Mouse (Mus musculus): Measurements from ENCODE around the gene Rhcg. TPM values are rescaled to one million over a fixed set of nuclear protein-coding genes. Genes with fewer than 3 reads are reported as not detected.

The Rhcg gene
- total and polyA plus RNA-seq, 3 experiments = not detected

DNA sequence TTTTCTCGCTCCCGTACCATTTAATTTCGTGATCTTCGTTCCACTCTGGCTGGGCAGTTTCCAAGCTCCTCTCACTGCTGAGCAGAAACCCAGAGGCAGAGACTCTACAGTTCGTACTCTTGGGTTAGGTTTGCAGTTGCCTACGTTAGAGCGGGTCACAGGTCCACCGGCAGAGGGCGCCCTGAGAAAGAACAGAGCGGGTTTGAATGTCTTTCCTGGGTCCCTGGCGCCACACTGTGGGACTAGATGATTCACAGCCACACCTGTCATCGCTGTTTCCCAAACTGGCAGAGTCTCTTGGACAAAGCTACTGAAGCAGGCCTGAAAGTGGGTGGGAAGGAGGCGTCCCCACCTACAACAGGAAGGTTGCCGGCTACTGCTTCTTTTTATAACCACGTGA lies 70.4 kb downstream of the Rhcg start:
- no peak for ATAC-seq (ENCODE audit: extremely low read depth, insufficient number of reproducible peaks, low FRiP score, poor library complexity, severe bottlenecking)
- TF ChIP-seq GATA2 (IDR thresholded peaks at IDR 0.05; ENCODE audit: borderline replicate concordance, low read depth, low read length) (no peak), CTCF (IDR thresholded peaks at IDR 0.05; ENCODE audit: low read depth, low read length) (peak; percentile 54)
- Histone ChIP-seq H3K4me1 (ENCODE audit: insufficient read depth, low read depth, low read length) (no peaks in the 10 kb centered on the region), H3K27me3 (ENCODE audit: insufficient read depth, low read length) (peaks cover 24% of the 10 kb centered on the region), H3K9me3 (replicated peaks) (no peaks in the 10 kb centered on the region), H3K36me3 (replicated peaks) (no peaks in the 10 kb centered on the region), H3K4me3 (ENCODE audit: low read depth, low read length) (no peak overlapping the region)
- peak; percentile 27 for DNase-seq (ENCODE audit: low spot score)

DNA sequence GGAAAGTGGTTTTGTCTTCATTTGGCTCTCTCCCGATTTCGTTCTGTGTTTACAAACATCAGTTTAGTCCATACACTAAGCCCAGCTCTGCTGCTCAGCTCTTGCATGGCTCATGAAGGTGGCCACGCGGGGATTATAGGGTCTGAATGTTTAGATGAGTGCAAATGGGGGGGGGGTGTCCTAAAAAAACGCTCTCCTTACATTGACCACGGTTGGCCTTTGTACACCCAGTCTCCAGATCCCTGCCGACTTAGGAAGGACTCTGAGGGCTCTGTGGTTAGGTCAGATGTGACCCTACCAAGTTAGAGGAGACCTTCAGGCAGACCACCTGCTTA lies 72.4 kb downstream of the Rhcg start:
- TF ChIP-seq TAL1 (conservative IDR thresholded peaks at IDR 0.05; ENCODE audit: low read depth, low read length) = no peak
- Histone ChIP-seq H3K9me3 (replicated peaks) (no peaks in the 10 kb centered on the region), H3K36me3 (replicated peaks) (no peaks in the 10 kb centered on the region), H3K27me3 (ENCODE audit: insufficient read depth, low read length) (peaks cover 24% of the 10 kb centered on the region), H3K4me1 (ENCODE audit: insufficient read depth, low read depth, low read length) (no peaks in the 10 kb centered on the region), H3K4me3 (ENCODE audit: low read depth, low read length) (no peak overlapping the region)
- ATAC-seq (ENCODE audit: extremely low read depth, insufficient number of reproducible peaks, low FRiP score, poor library complexity, severe bottlenecking) (no peak), DNase-seq (ENCODE audit: low spot score) (no peak)

DNA sequence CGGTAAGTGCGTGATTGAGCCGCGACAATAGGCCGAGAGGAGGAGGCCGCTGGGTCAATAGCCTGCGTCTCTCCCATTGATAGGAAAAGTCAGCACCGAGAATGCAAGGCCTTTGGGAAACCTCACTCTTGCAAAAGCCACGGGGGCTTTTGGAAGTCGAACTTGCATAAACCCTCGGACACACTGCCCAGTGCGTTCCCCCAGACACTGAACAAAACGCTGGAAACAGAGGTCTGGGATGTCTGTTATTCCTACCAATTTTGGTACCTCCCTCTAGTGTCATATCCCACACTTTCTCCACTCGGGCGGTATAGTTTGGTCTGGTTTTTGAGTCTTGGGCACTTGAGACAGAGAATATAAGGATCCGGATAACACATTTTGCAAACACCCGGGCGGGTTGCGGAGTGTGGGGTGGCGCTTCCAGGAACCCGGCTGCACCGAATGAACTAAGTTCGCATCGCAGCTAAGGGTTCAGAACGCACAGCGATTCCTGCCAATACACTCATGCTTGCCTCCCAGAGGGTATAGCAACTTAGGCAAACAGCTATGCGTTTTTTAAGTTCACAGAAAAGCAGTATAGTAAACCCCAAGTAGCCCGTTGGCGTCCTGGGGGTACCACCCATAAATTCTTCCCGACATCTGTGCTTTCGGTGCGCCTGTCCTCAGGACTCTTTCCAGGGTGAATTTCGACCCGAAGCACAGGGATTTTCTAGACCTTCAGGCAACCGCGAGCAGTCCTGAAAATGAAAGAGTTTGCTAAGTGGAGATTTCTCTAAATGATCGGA lies 73.0 kb downstream of the Rhcg start:
- Histone ChIP-seq H3K4me3 (ENCODE audit: low read depth, low read length) (no peak overlapping the region), H3K4me1 (ENCODE audit: insufficient read depth, low read depth, low read length) (no peaks in the 10 kb centered on the region), H3K9me3 (replicated peaks) (no peaks in the 10 kb centered on the region), H3K27me3 (ENCODE audit: insufficient read depth, low read length) (peaks cover 20% of the 10 kb centered on the region), H3K36me3 (replicated peaks) (no peaks in the 10 kb centered on the region)
- TF ChIP-seq POLR2AphosphoS5 (IDR thresholded peaks at IDR 0.05; ENCODE audit: insufficient replicate concordance, low read depth, low read length) (no peak), GATA1 (IDR thresholded peaks at IDR 0.05; ENCODE audit: borderline replicate concordance, low read length) (no peak), GATA2 (IDR thresholded peaks at IDR 0.05; ENCODE audit: borderline replicate concordance, low read depth, low read length) (no peak), TAL1 (conservative IDR thresholded peaks at IDR 0.05; ENCODE audit: low read depth, low read length) (no peak), CTCF (IDR thresholded peaks at IDR 0.05; ENCODE audit: low read depth, low read length) (no peak)
- no peak for DNase-seq (ENCODE audit: low spot score)
- no peak for ATAC-seq (ENCODE audit: extremely low read depth, insufficient number of reproducible peaks, low FRiP score, poor library complexity, severe bottlenecking)

Other genes with a start within 250 kb of the Rhcg start
- not detected in 2 replicates for gene Rlbp1, start 230.6 kb downstream of the Rhcg start, total RNA-seq (2014; fragmentation: Nextera tagmentation)
- not detected in 2 replicates for gene Rlbp1, start 230.6 kb downstream of the Rhcg start, total RNA-seq (2017)
- gene Rlbp1, start 230.6 kb downstream of the Rhcg start, polyA plus RNA-seq (2012) = not detected in 2 replicates
- gene Fanci, start 225.7 kb downstream of the Rhcg start, total RNA-seq (2014; fragmentation: Nextera tagmentation) = 14.9 and 24.2 TPM in 2 replicates
- 27.8 and 28.6 TPM in 2 replicates for gene Fanci, start 225.7 kb downstream of the Rhcg start, total RNA-seq (2017)
- gene Fanci, start 225.7 kb downstream of the Rhcg start, polyA plus RNA-seq (2012) = 0.41 and 0.63 TPM in 2 replicates
- gene Polg, start 151.3 kb downstream of the Rhcg start, total RNA-seq (2014; fragmentation: Nextera tagmentation) = 40.6 and 42.5 TPM in 2 replicates
- gene Polg, start 151.3 kb downstream of the Rhcg start, total RNA-seq (2017) = 140 and 152 TPM in 2 replicates
- 87.4 and 92.9 TPM in 2 replicates for gene Polg, start 151.3 kb downstream of the Rhcg start, polyA plus RNA-seq (2012)
- gene Ticrr, start 42.5 kb upstream of the Rhcg start, total RNA-seq (2014; fragmentation: Nextera tagmentation) = 69.3 and 74.3 TPM in 2 replicates
- 16.7 and 21.3 TPM in 2 replicates for gene Ticrr, start 42.5 kb upstream of the Rhcg start, total RNA-seq (2017)
- gene Ticrr, start 42.5 kb upstream of the Rhcg start, polyA plus RNA-seq (2012) = 13.1 and 13.6 TPM in 2 replicates
- gene Kif7, start 98.1 kb upstream of the Rhcg start, total RNA-seq (2014; fragmentation: Nextera tagmentation) = 2.6 and 2.7 TPM in 2 replicates
- 4.2 and 4.4 TPM in 2 replicates for gene Kif7, start 98.1 kb upstream of the Rhcg start, total RNA-seq (2017)
- 17.6 and 19.9 TPM in 2 replicates for gene Kif7, start 98.1 kb upstream of the Rhcg start, polyA plus RNA-seq (2012)
- gene Plin1, start 115.2 kb upstream of the Rhcg start, total RNA-seq (2014; fragmentation: Nextera tagmentation) = not detected in 2 replicates
- 0.16 TPM in 1 of 2 replicates, not detected in the other for gene Plin1, start 115.2 kb upstream of the Rhcg start, total RNA-seq (2017)
- not detected in 2 replicates for gene Plin1, start 115.2 kb upstream of the Rhcg start, polyA plus RNA-seq (2012)
- gene Pex11a, start 125.5 kb upstream of the Rhcg start, total RNA-seq (2014; fragmentation: Nextera tagmentation) = 6.5 and 7.5 TPM in 2 replicates
- 2.7 and 2.8 TPM in 2 replicates for gene Pex11a, start 125.5 kb upstream of the Rhcg start, total RNA-seq (2017)
- gene Pex11a, start 125.5 kb upstream of the Rhcg start, polyA plus RNA-seq (2012) = 2.9 TPM in 2 replicates
- gene Wdr93, start 125.5 kb upstream of the Rhcg start, total RNA-seq (2014; fragmentation: Nextera tagmentation) = 1.0 and 2.1 TPM in 2 replicates
- gene Wdr93, start 125.5 kb upstream of the Rhcg start, total RNA-seq (2017) = 0.41 and 0.55 TPM in 2 replicates
- gene Wdr93, start 125.5 kb upstream of the Rhcg start, polyA plus RNA-seq (2012) = 0.17 TPM in 1 of 2 replicates, not detected in the other
- gene Mesp1, start 176.1 kb upstream of the Rhcg start, total RNA-seq (2014; fragmentation: Nextera tagmentation) = not detected in 2 replicates
- gene Mesp1, start 176.1 kb upstream of the Rhcg start, total RNA-seq (2017) = not detected in 2 replicates
- gene Mesp1, start 176.1 kb upstream of the Rhcg start, polyA plus RNA-seq (2012) = not detected in 2 replicates
- gene Mesp2, start 193.1 kb upstream of the Rhcg start, total RNA-seq (2014; fragmentation: Nextera tagmentation) = not detected in 2 replicates
- gene Mesp2, start 193.1 kb upstream of the Rhcg start, total RNA-seq (2017) = 0.17 TPM in 1 of 2 replicates, not detected in the other
- not detected in 2 replicates for gene Mesp2, start 193.1 kb upstream of the Rhcg start, polyA plus RNA-seq (2012)
- not detected in 2 replicates for gene Anpep, start 243.4 kb upstream of the Rhcg start, total RNA-seq (2014; fragmentation: Nextera tagmentation)
- 0.29 and 0.66 TPM in 2 replicates for gene Anpep, start 243.4 kb upstream of the Rhcg start, total RNA-seq (2017)
- gene Anpep, start 243.4 kb upstream of the Rhcg start, polyA plus RNA-seq (2012) = not detected in 2 replicates

Measured in G1E (cell line).